21 mouse cellular contexts compared by ENCODE assay signal in the genomic region with DNA sequence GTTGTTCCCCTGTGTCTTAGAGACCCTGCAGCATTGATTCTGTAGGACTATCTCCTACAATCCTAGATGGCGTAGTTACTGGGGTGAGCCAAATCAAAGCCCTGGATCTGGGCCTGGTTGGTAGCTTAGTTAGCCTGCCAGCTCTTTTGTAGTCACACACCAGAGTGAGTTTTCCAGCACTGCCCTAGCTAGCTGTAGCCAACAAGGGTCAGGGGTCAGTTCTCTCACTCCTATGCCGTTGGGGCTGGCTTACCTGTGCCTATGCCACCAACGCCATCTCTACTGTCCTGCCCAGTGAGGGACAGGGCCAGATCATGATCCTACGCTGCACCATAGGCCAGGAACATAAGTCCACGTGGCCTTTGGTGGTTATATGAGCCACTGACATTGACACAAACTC.
DNase-seq lines count a peak whose midpoint lies in the region; ATAC-seq and TF ChIP-seq lines count a peak whose summit lies in the region.
"Had no signal": no experiment of that assay in that cellular context is flagged by ENCODE, and none has a peak within 500 bp of the region (broad histone marks: within the 10 kb centered on the region; RNA-seq: fewer than 3 reads in every experiment).

No protein-coding gene starts in this region.

- peak; percentile 19 for DNase-seq in adrenal gland, postnatal 14 days
- DNase-seq in adrenal gland, postnatal 36 days: no peak
- DNase-seq in limb, embryonic 11.5 days (ENCODE audit: low spot score): peak; percentile 11
- DNase-seq in limb, embryonic 10.5 days (ENCODE audit: low spot score): no peak
- DNase-seq in liver, postnatal 0 days: peak; percentile 6
- no peak for DNase-seq in liver, embryonic 11.5 days (ENCODE audit: low spot score)
- DNase-seq: adrenal gland, adult 8-10 months; cerebellum, adult 11 months; cerebellum, adult 18-20 months; cerebellum, adult 8-10 months; cerebellum, adult 9-11 months; cerebellum, postnatal 14 days; cerebellum, postnatal 36 days; embryo, embryonic 11 days had no signal

- H3K27ac ChIP-seq in limb, embryonic 11.5 days (replicated peaks; ENCODE audit: low read depth, low read length): no peak overlapping the region
- H3K27ac ChIP-seq in limb, embryonic 10.5 days: no peak overlapping the region
- H3K27ac ChIP-seq in liver, postnatal 0 days (ENCODE audit: low read depth): no peak overlapping the region
- H3K27ac ChIP-seq in liver, embryonic 11.5 days (ENCODE audit: low read depth, low read length): no peak overlapping the region
- H3K27ac ChIP-seq: embryonic facial prominence, embryonic 13.5 days; embryonic facial prominence, embryonic 15.5 days; forebrain, embryonic 10.5 days; forebrain, embryonic 12.5 days had no signal

- H3K4me2 ChIP-seq in limb, embryonic 11.5 days (ENCODE audit: low read depth, severe bottlenecking): no peak overlapping the region
- H3K4me2 ChIP-seq in liver, postnatal 0 days (ENCODE audit: low read depth, low read length): no peak overlapping the region
- no peak overlapping the region for H3K4me2 ChIP-seq in liver, embryonic 11.5 days
- H3K4me2 ChIP-seq: embryonic facial prominence, embryonic 13.5 days; embryonic facial prominence, embryonic 15.5 days; forebrain, embryonic 12.5 days had no signal

- H3K9ac ChIP-seq in limb, embryonic 11.5 days (ENCODE audit: low read length): no peak overlapping the region
- no peak overlapping the region for H3K9ac ChIP-seq in liver, postnatal 0 days (replicated peaks)
- H3K9ac ChIP-seq in liver, embryonic 11.5 days (ENCODE audit: low read depth, low read length): no peak overlapping the region
- H3K9ac ChIP-seq: embryonic facial prominence, embryonic 13.5 days; embryonic facial prominence, embryonic 15.5 days; forebrain, embryonic 12.5 days had no signal

- H3K36me3 ChIP-seq in limb, embryonic 11.5 days (ENCODE audit: control insufficient read depth, insufficient read depth, low read length): no peaks in the 10 kb centered on the region
- no peaks in the 10 kb centered on the region for H3K36me3 ChIP-seq in limb, embryonic 10.5 days
- H3K36me3 ChIP-seq in liver, postnatal 0 days (replicated peaks; ENCODE audit: insufficient read depth, low read length): no peaks in the 10 kb centered on the region
- H3K36me3 ChIP-seq in liver, embryonic 11.5 days (ENCODE audit: control insufficient read depth, insufficient read depth, low read length): no peaks in the 10 kb centered on the region
- H3K36me3 ChIP-seq: embryonic facial prominence, embryonic 13.5 days; embryonic facial prominence, embryonic 15.5 days; forebrain, embryonic 10.5 days; forebrain, embryonic 12.5 days had no signal

- WGBS in limb, embryonic 11.5 days: 85% methylated on average over 5 of the region's 5 CpGs
- 86% methylated on average over 5 of the region's 5 CpGs for WGBS in limb, embryonic 10.5 days
- 71% methylated on average over 5 of the region's 5 CpGs for WGBS in liver, postnatal 0 days (ENCODE audit: insufficient replicate concordance)
- WGBS in liver, embryonic 11.5 days: 74% methylated on average over 5 of the region's 5 CpGs

- ATAC-seq in limb, embryonic 11.5 days (ENCODE audit: insufficient number of reproducible peaks, low FRiP score, low TSS enrichment, low read depth): no peak
- no peak for ATAC-seq in liver, postnatal 0 days
- no peak for ATAC-seq in liver, embryonic 11.5 days (replicated peaks; ENCODE audit: low FRiP score)
- ATAC-seq: forebrain, embryonic 14.5 days; forebrain, embryonic 16.5 days had no signal

- H3K9me3 ChIP-seq in limb, embryonic 11.5 days (ENCODE audit: control insufficient read depth, low read length): 0 out of 2 replicates have a peak, but pooled peaks cover 2% of the 10 kb centered on the region
- no peaks in the 10 kb centered on the region for H3K9me3 ChIP-seq in limb, embryonic 10.5 days (replicated peaks)
- no peaks in the 10 kb centered on the region; the same call in 1 of the 2 replicates for H3K9me3 ChIP-seq in liver, postnatal 0 days (ENCODE audit: low read length)
- no peaks in the 10 kb centered on the region for H3K9me3 ChIP-seq in liver, embryonic 11.5 days (ENCODE audit: control insufficient read depth, low read length)
- H3K9me3 ChIP-seq: embryonic facial prominence, embryonic 13.5 days; embryonic facial prominence, embryonic 15.5 days had no signal

- H3K4me1 ChIP-seq in limb, embryonic 11.5 days (ENCODE audit: control insufficient read depth, insufficient read depth, low read length): no peaks in the 10 kb centered on the region
- no peaks in the 10 kb centered on the region for H3K4me1 ChIP-seq in limb, embryonic 10.5 days
- H3K4me1 ChIP-seq in liver, postnatal 0 days (ENCODE audit: insufficient read depth): no peaks in the 10 kb centered on the region
- H3K4me1 ChIP-seq in liver, embryonic 11.5 days (replicated peaks; ENCODE audit: control insufficient read depth, insufficient read depth, low read length): no peaks in the 10 kb centered on the region
- H3K4me1 ChIP-seq: embryonic facial prominence, embryonic 13.5 days; embryonic facial prominence, embryonic 15.5 days; forebrain, embryonic 10.5 days; forebrain, embryonic 12.5 days had no signal

- no peak for TF ChIP-seq CTCF in liver, postnatal 0 days (IDR thresholded peaks at IDR 0.05; ENCODE audit: low read depth)

- no peaks in the 10 kb centered on the region for H3K27me3 ChIP-seq in limb, embryonic 11.5 days (ENCODE audit: control insufficient read depth, insufficient read depth, low read length)
- H3K27me3 ChIP-seq in limb, embryonic 10.5 days (ENCODE audit: low read depth, poor library complexity, severe bottlenecking): no peaks in the 10 kb centered on the region
- no peaks in the 10 kb centered on the region for H3K27me3 ChIP-seq in liver, postnatal 0 days (ENCODE audit: insufficient read depth, low read length)
- H3K27me3 ChIP-seq in liver, embryonic 11.5 days (replicated peaks; ENCODE audit: control insufficient read depth, insufficient read depth, low read length): no peaks in the 10 kb centered on the region
- H3K27me3 ChIP-seq: embryonic facial prominence, embryonic 13.5 days; embryonic facial prominence, embryonic 15.5 days; forebrain, embryonic 12.5 days had no signal

- H3K4me3 ChIP-seq in limb, embryonic 11.5 days (ENCODE audit: low read depth, low read length): no peak overlapping the region
- H3K4me3 ChIP-seq in limb, embryonic 10.5 days: no peak overlapping the region
- H3K4me3 ChIP-seq in liver, postnatal 0 days (ENCODE audit: low read depth, low read length): no peak overlapping the region
- H3K4me3 ChIP-seq in liver, embryonic 11.5 days (ENCODE audit: low read depth, low read length): no peak overlapping the region
- H3K4me3 ChIP-seq: embryonic facial prominence, embryonic 13.5 days; embryonic facial prominence, embryonic 15.5 days; erythroblast, embryonic 14.5 days; forebrain, embryonic 10.5 days; forebrain, embryonic 12.5 days had no signal

- no peak for TF ChIP-seq EP300 in liver, postnatal 0 days (IDR thresholded peaks at IDR 0.05; ENCODE audit: low read depth)

Comparison
In these comparisons a context has a peak if more than half of its experiments do, and no peak if none do; other contexts are left out.
1. DNase-seq: peak in adrenal gland, postnatal 14 days (single experiment), limb, embryonic 11.5 days (single experiment) and liver, postnatal 0 days (single experiment); none in adrenal gland, postnatal 36 days (0 of 2), limb, embryonic 10.5 days (single experiment) and liver, embryonic 11.5 days (single experiment).